In genomic region chr7:28766910-28767309, GRCm38 (mm10) we compare ENCODE assay signal across 8 mouse cellular contexts. TPM values are rescaled to one million over a fixed set of nuclear protein-coding genes. Genes with fewer than 3 reads are reported as not detected.
A peak's percentile ranks its signal among the peaks of the same experiment; 100 is the strongest.
DNase-seq lines count a peak whose midpoint lies in the region; ATAC-seq and TF ChIP-seq lines count a peak whose summit lies in the region.

No protein-coding gene starts in this region.

- H3K4me3 ChIP-seq in cerebellum, adult 2 months (replicated peaks; ENCODE audit: insufficient read depth, low read depth, low read length), result peak overlapping the region; percentile 59
- peak overlapping the region; percentile 97 for H3K4me3 ChIP-seq in megakaryocyte, embryonic 14.5 days (replicated peaks)
- H3K4me3 ChIP-seq in limb, embryonic 10.5 days, result peak overlapping the region; percentile 83
- peak overlapping the region; percentile 56 for H3K4me3 ChIP-seq in olfactory bulb, adult 2 months (ENCODE audit: insufficient read depth, low read depth, low read length)

- no peak overlapping the region for H3K27ac ChIP-seq in cerebellum, adult 2 months (ENCODE audit: insufficient read depth, low read length)
- H3K27ac ChIP-seq in limb, embryonic 10.5 days, result peak overlapping the region; percentile 78
- no peak overlapping the region for H3K27ac ChIP-seq in olfactory bulb, adult 2 months (ENCODE audit: insufficient read depth, low read depth, low read length)

- no peaks in the 10 kb centered on the region for H3K27me3 ChIP-seq in cerebellum, adult 2 months (ENCODE audit: control insufficient read depth, insufficient read depth, low read length)
- H3K27me3 ChIP-seq in megakaryocyte, embryonic 14.5 days (replicated peaks), result no peaks in the 10 kb centered on the region
- no peaks in the 10 kb centered on the region for H3K27me3 ChIP-seq in limb, embryonic 10.5 days (ENCODE audit: low read depth, poor library complexity, severe bottlenecking)

- TF ChIP-seq POLR2A in cerebellum, adult 2 months (IDR thresholded peaks at IDR 0.05; ENCODE audit: borderline replicate concordance, insufficient read depth, low read length), result no peak
- TF ChIP-seq POLR2A in olfactory bulb, adult 2 months (IDR thresholded peaks at IDR 0.05; ENCODE audit: insufficient read depth, low read depth, low read length), result no peak

- peaks cover 11% of the 10 kb centered on the region for H3K4me1 ChIP-seq in cerebellum, adult 2 months (ENCODE audit: control insufficient read depth, insufficient read depth, low read length)
- peaks cover 65% of the 10 kb centered on the region for H3K4me1 ChIP-seq in megakaryocyte, embryonic 14.5 days
- H3K4me1 ChIP-seq in limb, embryonic 10.5 days, result peaks cover 27% of the 10 kb centered on the region
- peaks cover 11% of the 10 kb centered on the region for H3K4me1 ChIP-seq in olfactory bulb, adult 2 months (ENCODE audit: control insufficient read depth, insufficient read depth, low read length)

- no peak for ATAC-seq in megakaryocyte, adult 5-6 weeks (ENCODE audit: poor library complexity, severe bottlenecking)

- no peak for DNase-seq in cerebellum, adult 2 months
- DNase-seq in cerebellum, adult 11-12 months, result no peak
- DNase-seq in limb, embryonic 10.5 days (ENCODE audit: low spot score), result no peak
- DNase-seq in testis, postnatal 14 days (ENCODE audit: low spot score), result no peak
- no peak for DNase-seq in spleen, adult 12 weeks (ENCODE audit: low spot score)

- TF ChIP-seq CTCF in cerebellum, adult 2 months (IDR thresholded peaks at IDR 0.05; ENCODE audit: borderline replicate concordance, insufficient read depth, low read depth, low read length), result no peak
- TF ChIP-seq CTCF in olfactory bulb, adult 2 months (IDR thresholded peaks at IDR 0.05; ENCODE audit: insufficient read depth, low read depth, low read length), result no peak

- H3K36me3 ChIP-seq in megakaryocyte, embryonic 14.5 days (replicated peaks; ENCODE audit: low read length), result peaks cover 35% of the 10 kb centered on the region
- H3K36me3 ChIP-seq in limb, embryonic 10.5 days, result peaks cover 12% of the 10 kb centered on the region

- whole genome bisulfite sequencing in cerebellum, adult 2 months, result 1% methylated on average over 14 of the region's 14 CpGs
- WGBS in limb, embryonic 10.5 days, result 8% methylated on average over 14 of the region's 14 CpGs
- under 1% methylated on average over 14 of the region's 14 CpGs for WGBS in olfactory bulb, adult 2 months

- no peaks in the 10 kb centered on the region for H3K9me3 ChIP-seq in megakaryocyte, embryonic 14.5 days
- H3K9me3 ChIP-seq in limb, embryonic 10.5 days (replicated peaks), result no peaks in the 10 kb centered on the region

RNA-seq across cellular contexts. Expression of gene Sirt2, which starts 0.4 kb away (rescaled TPM):
- 282 and 298 TPM in 2 replicates for polyA plus RNA-seq in cerebellum, adult 2 months (2012; rRNA removed)
- polyA plus RNA-seq in megakaryocyte, embryonic 14.5 days (2012; ENCODE audit: insufficient read depth, low replicate concordance), result 230 and 254 TPM in 2 replicates
- total RNA-seq in megakaryocyte, adult 5-6 weeks (2015), result 70.0 and 73.0 TPM in 2 replicates
- 28.0 and 36.7 TPM in 2 replicates for total RNA-seq in megakaryocyte, adult 5-6 weeks (2017)
- 59.8 and 74.5 TPM in 2 replicates for polyA plus RNA-seq in limb, embryonic 10.5 days (2016; fragmentation: Nextera tagmentation; extraction: Ambion mirVana)
- not detected in 2 replicates for polyA plus RNA-seq in olfactory bulb, adult 2 months (2012; ENCODE audit: insufficient read depth, insufficient read length, low replicate concordance, missing spikeins)

RNA-seq across cellular contexts. Expression of gene Nfkbib, which starts 0.4 kb away (rescaled TPM):
- polyA plus RNA-seq in cerebellum, adult 2 months (2012; rRNA removed), result 39.6 and 40.0 TPM in 2 replicates
- polyA plus RNA-seq in megakaryocyte, embryonic 14.5 days (2012; ENCODE audit: insufficient read depth, low replicate concordance), result 239 and 363 TPM in 2 replicates
- 15.5 and 19.5 TPM in 2 replicates for total RNA-seq in megakaryocyte, adult 5-6 weeks (2015)
- 13.3 and 15.6 TPM in 2 replicates for total RNA-seq in megakaryocyte, adult 5-6 weeks (2017)
- 50.5 and 63.1 TPM in 2 replicates for polyA plus RNA-seq in limb, embryonic 10.5 days (2016; fragmentation: Nextera tagmentation; extraction: Ambion mirVana)
- polyA plus RNA-seq in olfactory bulb, adult 2 months (2012; ENCODE audit: insufficient read depth, insufficient read length, low replicate concordance, missing spikeins), result not detected in 2 replicates

RNA-seq across cellular contexts. Expression of gene Ccer2, which starts 10.9 kb away (rescaled TPM):
- 1.6 and 3.1 TPM in 2 replicates for polyA plus RNA-seq in cerebellum, adult 2 months (2012; rRNA removed)
- not detected in 2 replicates for polyA plus RNA-seq in megakaryocyte, embryonic 14.5 days (2012; ENCODE audit: insufficient read depth, low replicate concordance)
- total RNA-seq in megakaryocyte, adult 5-6 weeks (2015), result not detected in 2 replicates
- total RNA-seq in megakaryocyte, adult 5-6 weeks (2017), result not detected in 2 replicates
- polyA plus RNA-seq in limb, embryonic 10.5 days (2016; fragmentation: Nextera tagmentation; extraction: Ambion mirVana), result not detected in 2 replicates
- polyA plus RNA-seq in olfactory bulb, adult 2 months (2012; ENCODE audit: insufficient read depth, insufficient read length, low replicate concordance, missing spikeins), result not detected in 2 replicates

RNA-seq across cellular contexts. Expression of gene Rinl, which starts 21.9 kb away (rescaled TPM):
- 3.0 and 3.1 TPM in 2 replicates for polyA plus RNA-seq in cerebellum, adult 2 months (2012; rRNA removed)
- 30.8 and 66.7 TPM in 2 replicates for polyA plus RNA-seq in megakaryocyte, embryonic 14.5 days (2012; ENCODE audit: insufficient read depth, low replicate concordance)
- total RNA-seq in megakaryocyte, adult 5-6 weeks (2015), result 64.9 and 68.8 TPM in 2 replicates
- 62.6 and 71.5 TPM in 2 replicates for total RNA-seq in megakaryocyte, adult 5-6 weeks (2017)
- polyA plus RNA-seq in limb, embryonic 10.5 days (2016; fragmentation: Nextera tagmentation; extraction: Ambion mirVana), result 2.7 and 3.0 TPM in 2 replicates
- not detected in 2 replicates for polyA plus RNA-seq in olfactory bulb, adult 2 months (2012; ENCODE audit: insufficient read depth, insufficient read length, low replicate concordance, missing spikeins)

RNA-seq across cellular contexts. Expression of gene Sars2, which starts 25.1 kb away (rescaled TPM):
- polyA plus RNA-seq in cerebellum, adult 2 months (2012; rRNA removed), result 21.5 and 23.8 TPM in 2 replicates
- 16.1 and 18.5 TPM in 2 replicates for polyA plus RNA-seq in megakaryocyte, embryonic 14.5 days (2012; ENCODE audit: insufficient read depth, low replicate concordance)
- 4.8 and 4.9 TPM in 2 replicates for total RNA-seq in megakaryocyte, adult 5-6 weeks (2015)
- total RNA-seq in megakaryocyte, adult 5-6 weeks (2017), result 5.6 and 6.9 TPM in 2 replicates
- polyA plus RNA-seq in limb, embryonic 10.5 days (2016; fragmentation: Nextera tagmentation; extraction: Ambion mirVana), result 43.9 and 46.4 TPM in 2 replicates
- not detected in 2 replicates for polyA plus RNA-seq in olfactory bulb, adult 2 months (2012; ENCODE audit: insufficient read depth, insufficient read length, low replicate concordance, missing spikeins)

Comparison
In these comparisons a context has a peak if more than half of its experiments do, and no peak if none do; other contexts are left out.
1. RNA of gene Nfkbib, which starts 0.4 kb away (polyA plus RNA-seq): 239 to 363 TPM in megakaryocyte, embryonic 14.5 days, 50.5 to 63.1 TPM in limb, embryonic 10.5 days and 39.6 to 40.0 TPM in cerebellum, adult 2 months; not detected in olfactory bulb, adult 2 months; every median in the first group is over 10 times any median in the second.
2. Peak in every context shown above with its lines, with median percentiles within 50 percentile points of each other: H3K4me3 ChIP-seq.